15 mouse cellular contexts compared by ENCODE assay signal in genomic region chr9:8185433-8185832, GRCm38 (mm10).
"Had no signal": no experiment of that assay in that cellular context is flagged by ENCODE, and none has a peak within 500 bp of the region (broad histone marks: within the 10 kb centered on the region; RNA-seq: fewer than 3 reads in every experiment).

No protein-coding gene starts in this region.

- H3K4me1 ChIP-seq: limb, embryonic 12.5 days; liver, embryonic 13.5 days; lung, embryonic 15.5 days; midbrain, embryonic 12.5 days; neural tube, embryonic 13.5 days; stomach, embryonic 15.5 days had no signal

- H3K27ac ChIP-seq: kidney, postnatal 0 days; layer of hippocampus, adult 2 months; limb, embryonic 12.5 days; liver, embryonic 13.5 days; lung, embryonic 15.5 days; midbrain, embryonic 12.5 days; neural tube, embryonic 13.5 days; stomach, embryonic 15.5 days had no signal

- ATAC-seq: liver, postnatal 0 days; midbrain, embryonic 16.5 days had no signal

- H3K4me3 ChIP-seq: layer of hippocampus, adult 2 months; limb, embryonic 12.5 days; liver, embryonic 13.5 days; lung, embryonic 15.5 days; midbrain, embryonic 12.5 days; neural tube, embryonic 13.5 days; stomach, embryonic 15.5 days had no signal

- H3K4me2 ChIP-seq: limb, embryonic 12.5 days; liver, embryonic 13.5 days; lung, embryonic 15.5 days; midbrain, embryonic 12.5 days; neural tube, embryonic 13.5 days; stomach, embryonic 15.5 days had no signal

- H3K9me3 ChIP-seq: limb, embryonic 12.5 days; liver, embryonic 13.5 days; lung, embryonic 15.5 days; midbrain, embryonic 12.5 days; neural tube, embryonic 13.5 days; stomach, embryonic 15.5 days had no signal

- H3K36me3 ChIP-seq: limb, embryonic 12.5 days; liver, embryonic 13.5 days; lung, embryonic 15.5 days; midbrain, embryonic 12.5 days; neural tube, embryonic 13.5 days; stomach, embryonic 15.5 days had no signal

- DNase-seq: liver; liver, embryonic 13.5 days; liver, postnatal 0 days; lung, postnatal 14 days; retina, postnatal 1 day; thymus, adult 2 months; thymus, postnatal 36 days had no signal

- H3K9ac ChIP-seq: limb, embryonic 12.5 days; liver, embryonic 13.5 days; liver, postnatal 0 days; lung, embryonic 15.5 days; midbrain, embryonic 12.5 days; neural tube, embryonic 13.5 days; stomach, embryonic 15.5 days had no signal

- H3K27me3 ChIP-seq: limb, embryonic 12.5 days; liver, embryonic 13.5 days; lung, embryonic 15.5 days; midbrain, embryonic 12.5 days; neural tube, embryonic 13.5 days; stomach, embryonic 15.5 days had no signal
